Mouse (Mus musculus) midbrain, embryonic 10.5 days (tissue): Measurements from ENCODE around the gene Kctd18. TPM values are rescaled to one million over a fixed set of nuclear protein-coding genes. Genes with fewer than 3 reads are reported as not detected.
"Not testable (repeated sequence)": the region's sequence is repeated elsewhere in the genome, so short reads cannot be mapped to it uniquely, and the experiment has no call there.

Source experiments
- DNase-seq: peaks from one replicate; pipeline ENCODE4 v3.0.0-alpha.2; 2017; ENCODE audit warnings: low spot score
- H3K27ac ChIP-seq: fragments of 300-500 bp; sonication (generic); replicated peaks from 2 replicates; pipeline ENCODE4 v1.5.1; 2016; ENCODE audit warnings: mild to moderate bottlenecking
- H3K27me3 ChIP-seq: fragments of 300-500 bp; sonication (generic); 2 replicates; pipeline ENCODE4 v1.6.1; 2016; ENCODE audit warnings: low read depth, mild to moderate bottlenecking; ENCODE audit not compliant: poor library complexity, severe bottlenecking
- H3K36me3 ChIP-seq: fragments of 300-500 bp; sonication (generic); 2 replicates; pipeline ENCODE4 v1.6.1; 2016; ENCODE audit warnings: mild to moderate bottlenecking, moderate library complexity
- H3K4me1 ChIP-seq: fragments of 300-500 bp; sonication (generic); 2 replicates; pipeline ENCODE4 v1.6.1; 2016
- H3K4me3 ChIP-seq: fragments of 300-500 bp; sonication (generic); 2 replicates; pipeline ENCODE4 v1.5.1; 2016; ENCODE audit warnings: mild to moderate bottlenecking, moderate library complexity
- H3K9me3 ChIP-seq: fragments of 300-500 bp; sonication (generic); replicated peaks from 2 replicates; pipeline ENCODE4 v1.6.1; 2016; ENCODE audit warnings: mild to moderate bottlenecking
- WGBS: fragments of 180-500 bp; shearing (Covaris S2); methylation state at CpG from one replicate; pipeline ENCODE4 v1.1.7; 2016; 5-methylcytosine and 5-hydroxymethylcytosine counted together
- polyA plus RNA-seq: library from polyadenylated mRNA; unstranded; fragments of >200 nt; fragmentation: Nextera tagmentation; extraction: Ambion mirVana; gene quantifications from 2 replicates; pipeline ENCODE4 v1.2.1, GENCODE M21; 2016

Gene Kctd18
- polyA plus RNA-seq, 1 experiment from 2014 or later = 18.8 TPM

DNA sequence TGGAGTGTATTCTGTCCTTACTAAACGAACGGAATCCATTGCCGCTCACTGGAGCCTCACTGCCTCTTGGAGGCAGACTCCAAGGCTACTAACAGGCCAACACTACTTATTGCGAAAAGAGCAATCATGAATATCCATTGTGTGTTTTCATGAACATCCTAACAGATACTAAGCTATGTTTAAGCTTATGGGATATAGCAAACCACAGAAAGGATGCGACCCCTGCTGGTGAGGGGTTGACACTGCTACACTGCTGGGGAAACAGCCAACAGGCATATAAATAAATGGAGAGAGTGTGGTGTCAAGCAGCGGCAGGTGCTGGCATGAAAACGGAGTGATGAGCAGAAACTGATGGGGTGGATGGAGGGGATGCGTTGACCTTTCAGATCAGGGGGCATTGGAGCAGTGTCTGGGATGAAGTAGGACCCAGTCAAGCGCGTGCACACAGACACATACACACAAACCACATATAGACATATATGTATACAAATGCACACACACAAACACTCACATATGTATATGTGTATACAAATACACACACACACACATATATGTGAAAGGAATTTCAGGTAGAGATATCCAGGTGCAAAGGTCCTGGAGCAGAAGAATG lies 12.5 kb upstream of the Kctd18 start:
- Histone ChIP-seq H3K4me3 (no peak overlapping the region), H3K36me3 (peaks cover 2% of the 10 kb centered on the region), H3K9me3 (no peaks in the 10 kb centered on the region), H3K27me3 (no peaks in the 10 kb centered on the region), H3K27ac (no peak overlapping the region), H3K4me1 (peaks cover 13% of the 10 kb centered on the region)
- DNase-seq = peak; percentile 69
- whole genome bisulfite sequencing = 67% methylated on average over 10 of the region's 10 CpGs

DNA sequence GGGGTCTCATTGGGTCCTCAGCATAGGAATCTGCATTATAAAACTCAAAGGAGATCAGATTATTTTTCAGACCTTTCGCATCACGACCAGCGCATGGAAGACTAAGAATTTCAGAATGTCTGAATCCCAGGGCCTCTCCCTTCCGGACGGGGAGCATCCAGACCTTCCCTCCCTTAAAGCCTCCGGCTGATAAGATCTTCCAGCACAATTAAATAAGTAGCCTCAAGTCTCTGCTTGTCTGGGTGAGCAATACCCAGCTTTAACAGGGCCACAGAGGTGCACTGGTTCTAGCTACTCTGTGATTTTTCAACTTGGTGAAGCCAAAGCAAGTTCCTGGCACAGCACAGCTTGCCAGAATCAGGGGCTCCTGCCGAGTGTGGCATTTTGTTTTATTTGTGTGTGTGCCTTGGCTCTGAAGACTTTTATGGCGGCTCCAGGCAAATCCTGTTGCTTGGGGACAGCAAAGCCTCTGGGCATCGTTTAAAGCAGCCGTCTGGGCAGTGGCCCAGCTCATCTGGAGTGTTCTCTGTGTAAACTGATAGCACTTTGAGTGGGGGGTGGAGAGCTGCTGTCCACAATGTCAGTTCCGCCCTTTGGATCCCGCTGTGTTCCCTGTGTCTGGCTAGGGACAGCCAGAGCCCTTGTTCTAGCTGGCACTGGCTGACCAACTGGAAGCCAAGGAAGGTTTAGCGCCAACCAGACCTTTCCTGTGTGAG lies 11.6 kb upstream of the Kctd18 start:
- Histone ChIP-seq H3K9me3 (no peaks in the 10 kb centered on the region), H3K4me1 (peaks cover 13% of the 10 kb centered on the region), H3K36me3 (peaks cover 8% of the 10 kb centered on the region), H3K27ac (peak overlapping the region; percentile 33; the same call in 1 of the 2 replicates), H3K27me3 (no peaks in the 10 kb centered on the region), H3K4me3 (peak overlapping the region; percentile 30)
- 40% methylated on average over 13 of the region's 13 CpGs for WGBS
- DNase-seq = peak; percentile 19

DNA sequence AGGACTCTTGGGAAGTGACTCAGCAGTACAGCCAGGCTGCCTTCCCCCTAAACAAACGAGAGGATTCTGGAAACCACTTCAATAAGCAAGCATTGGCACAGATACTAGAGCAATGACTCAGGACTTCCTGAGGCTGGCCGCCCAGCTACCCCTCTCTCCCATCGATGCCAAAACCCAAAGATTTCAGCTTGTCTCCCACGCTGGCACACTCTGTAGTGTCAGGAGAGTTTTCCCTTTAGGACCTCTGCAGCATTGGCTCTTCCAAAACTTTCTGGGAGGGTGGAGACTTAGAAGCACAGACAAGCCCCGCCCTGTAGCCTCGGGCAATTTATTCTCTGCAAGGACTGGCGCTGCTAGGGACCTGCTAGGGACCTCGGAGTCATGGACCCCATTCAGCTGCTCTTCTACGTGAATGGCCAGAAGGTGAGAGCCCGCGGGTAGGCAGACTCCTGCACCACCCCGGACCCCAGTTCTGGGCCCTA lies 10.9 kb upstream of the Kctd18 start, which contains the start of gene Aox1:
TSS of gene Aox1 (plus strand) at position 296 of the 482 bp plus-strand sequence.
- Histone ChIP-seq H3K9me3 (no peaks in the 10 kb centered on the region), H3K36me3 (peaks cover 15% of the 10 kb centered on the region), H3K27ac (peak within 1 kb of the TSS; percentile 33; the same call in 1 of the 2 replicates), H3K4me3 (peak within 1 kb of the TSS; percentile 30), H3K27me3 (no peaks in the 10 kb centered on the region), H3K4me1 (peaks cover 13% of the 10 kb centered on the region)
- 16% methylated on average over 12 of the region's 12 CpGs for WGBS
- DNase-seq = peak; percentile 17

DNA sequence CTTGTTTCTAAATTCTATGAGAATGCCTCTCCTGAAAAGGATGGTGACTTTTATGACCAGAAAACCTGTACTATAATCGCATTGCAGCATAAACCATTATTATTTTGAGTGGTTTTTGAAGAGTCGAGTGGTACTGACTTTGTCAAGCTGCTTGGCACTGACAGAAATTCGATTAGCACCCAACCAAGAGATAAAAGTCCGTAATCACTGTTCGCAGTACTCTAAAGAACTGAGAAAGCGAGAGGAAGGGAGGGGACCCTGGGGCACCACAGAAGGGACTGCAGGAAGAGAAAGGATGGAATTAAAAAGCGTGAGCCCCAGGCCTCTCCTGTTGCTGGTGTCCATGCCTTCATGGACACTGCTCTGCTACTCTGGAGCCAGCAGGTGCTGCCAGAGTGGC lies 9.0 kb upstream of the Kctd18 start:
- peaks cover 13% of the 10 kb centered on the region for H3K4me1 ChIP-seq
- no peaks in the 10 kb centered on the region for H3K27me3 ChIP-seq
- 83% methylated on average over 7 of the region's 7 CpGs for WGBS
- H3K4me3 ChIP-seq = no peak overlapping the region
- H3K36me3 ChIP-seq = peaks cover 35% of the 10 kb centered on the region
- DNase-seq = no peak
- H3K27ac ChIP-seq = no peak overlapping the region
- H3K9me3 ChIP-seq = no peaks in the 10 kb centered on the region

DNA sequence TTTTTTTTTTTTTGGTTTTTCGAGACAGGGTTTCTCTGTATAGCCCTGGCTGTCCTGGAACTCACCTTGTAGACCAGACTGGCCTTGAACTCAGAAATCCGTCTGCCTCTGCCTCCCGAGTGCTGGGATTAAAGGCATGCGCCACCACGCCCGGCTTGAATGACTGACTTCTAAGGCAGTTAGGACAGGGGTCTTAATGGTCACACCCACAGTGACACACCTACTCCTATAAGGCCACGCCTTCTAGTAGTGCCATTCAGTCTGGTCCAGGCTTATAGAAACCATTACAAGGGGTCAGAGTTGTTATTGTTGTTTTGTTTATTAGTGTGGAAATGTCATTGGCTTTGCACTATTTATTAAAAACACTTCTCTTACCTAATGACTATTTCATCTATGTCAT lies 12.4 kb downstream of the Kctd18 start:
- H3K4me1 ChIP-seq, H3K9me3 ChIP-seq, H3K4me3 ChIP-seq, DNase-seq, H3K27ac ChIP-seq, H3K27me3 ChIP-seq: not testable (repeated sequence)
- H3K36me3 ChIP-seq = peaks cover 74% of the 10 kb centered on the region
- WGBS = 96% methylated on average over 6 of the region's 7 CpGs

DNA sequence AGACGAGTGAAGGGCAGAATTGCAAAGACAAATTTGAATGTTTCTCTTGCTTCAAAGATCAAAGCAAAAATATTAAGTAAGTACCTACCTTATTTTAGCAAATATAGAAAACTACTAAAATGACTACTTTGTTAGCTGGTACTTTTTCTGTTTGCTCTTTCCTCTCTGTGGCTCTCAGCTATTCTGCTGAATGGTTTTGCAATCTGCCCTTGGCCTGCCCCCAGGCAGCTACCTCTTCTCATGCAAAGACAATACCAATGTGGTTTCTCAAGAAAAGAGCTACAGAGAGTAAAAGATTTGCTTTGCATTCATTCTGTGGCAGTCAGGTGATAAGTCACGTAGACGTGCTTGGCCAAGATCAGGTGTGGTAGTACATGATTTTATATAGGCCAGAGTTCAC lies 20.6 kb downstream of the Kctd18 start:
- Histone ChIP-seq H3K36me3 (peaks cover 48% of the 10 kb centered on the region), H3K4me3 (no peak overlapping the region), H3K9me3 (no peaks in the 10 kb centered on the region), H3K27me3 (no peaks in the 10 kb centered on the region), H3K27ac (no peak overlapping the region), H3K4me1 (peaks cover 22% of the 10 kb centered on the region)
- 88% methylated on average over 3 of the region's 3 CpGs for WGBS
- no peak for DNase-seq

DNA sequence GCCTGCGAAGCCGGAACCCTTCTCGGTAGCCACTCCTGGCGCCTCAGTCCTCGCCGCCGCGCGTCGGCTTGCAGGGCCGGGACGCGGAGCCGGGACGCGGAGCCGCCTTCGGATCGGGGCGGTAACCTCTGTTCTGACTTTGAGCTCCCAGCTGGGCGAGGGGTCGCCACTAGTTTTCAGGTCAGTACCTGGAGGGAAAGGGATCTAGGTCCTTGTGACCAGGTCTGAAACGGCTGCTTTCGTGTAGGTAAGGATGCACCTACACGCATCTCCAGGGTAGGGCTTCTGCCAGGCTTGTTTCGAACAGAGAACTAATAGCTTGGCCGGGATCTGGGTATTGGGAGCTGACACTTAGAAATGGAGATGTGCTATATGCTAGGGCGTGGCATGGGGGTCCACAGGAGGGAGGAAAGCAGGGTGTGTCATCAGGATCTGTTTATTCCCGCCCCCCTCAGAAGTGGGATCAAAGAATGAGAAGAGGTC lies 22.6 kb downstream of the Kctd18 start:
- WGBS = under 1% methylated on average over 29 of the region's 29 CpGs
- H3K27me3 ChIP-seq = no peaks in the 10 kb centered on the region
- no peaks in the 10 kb centered on the region for H3K9me3 ChIP-seq
- peak overlapping the region; percentile 95 for H3K27ac ChIP-seq
- peak overlapping the region; percentile 78 for H3K4me3 ChIP-seq
- DNase-seq = no peak
- H3K36me3 ChIP-seq = peaks cover 29% of the 10 kb centered on the region
- peaks cover 22% of the 10 kb centered on the region for H3K4me1 ChIP-seq

DNA sequence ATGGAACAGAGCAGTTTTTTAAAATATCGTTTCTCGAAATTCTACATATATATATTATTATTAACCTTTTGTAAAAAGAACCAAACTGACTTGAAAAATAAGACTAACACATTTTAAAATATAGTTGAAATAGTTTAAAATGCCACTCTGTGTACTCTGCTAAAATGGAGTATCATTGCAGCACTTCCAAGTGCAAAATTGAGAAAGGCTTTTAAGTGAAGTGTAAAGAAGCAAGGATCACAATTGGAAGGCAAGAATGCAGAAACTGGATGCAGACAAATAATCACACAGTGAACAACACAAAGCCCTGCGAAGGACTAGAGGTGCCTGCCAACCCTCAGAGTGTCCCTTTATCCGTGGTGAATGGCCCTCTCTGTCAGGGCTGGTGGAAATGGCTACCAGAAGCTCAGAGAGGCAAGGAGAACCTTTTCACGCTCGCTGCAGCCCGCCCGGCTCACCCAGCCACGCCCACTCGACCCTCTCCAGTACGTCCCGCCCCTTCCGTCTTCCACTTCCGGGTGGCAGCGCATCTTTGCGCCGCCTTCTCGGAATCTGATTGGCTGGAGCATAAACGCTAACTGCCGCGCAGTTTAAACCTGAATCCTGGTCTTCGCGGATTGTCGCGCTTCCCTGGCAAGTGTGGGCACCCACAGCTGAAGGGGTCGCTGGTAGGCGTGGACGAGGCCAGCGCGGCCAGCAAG lies 23.2 kb downstream of the Kctd18 start, which contains the start of gene Sgo2a:
TSS of gene Sgo2a (plus strand) at position 540 of the 701 bp plus-strand sequence.
- H3K4me3 ChIP-seq = peak within 1 kb of the TSS; percentile 78
- peaks cover 22% of the 10 kb centered on the region for H3K4me1 ChIP-seq
- H3K9me3 ChIP-seq = no peaks in the 10 kb centered on the region
- H3K27ac ChIP-seq = peak within 1 kb of the TSS; percentile 95
- no peaks in the 10 kb centered on the region for H3K27me3 ChIP-seq
- DNase-seq = peak; percentile 97
- peaks cover 23% of the 10 kb centered on the region for H3K36me3 ChIP-seq
- 6% methylated on average over 30 of the region's 30 CpGs for WGBS

DNA sequence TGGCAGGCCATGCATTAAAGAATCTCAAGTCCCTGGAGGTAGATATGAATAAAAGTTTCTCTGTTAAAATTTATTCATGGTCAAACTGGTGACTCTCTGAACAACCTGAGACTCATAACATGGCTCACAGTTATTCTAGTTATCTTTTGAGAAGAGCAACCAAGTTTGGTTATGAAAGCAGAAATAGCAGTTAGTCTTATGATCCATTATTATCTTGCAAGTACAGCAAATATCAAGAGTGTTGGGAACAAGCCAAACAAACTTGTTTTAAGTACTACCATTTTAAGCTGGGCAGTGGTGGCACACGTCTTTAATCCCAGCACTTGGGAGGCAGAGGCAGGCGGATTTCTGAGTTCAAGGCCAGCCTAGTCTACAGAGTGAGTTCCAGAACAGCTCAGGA lies 27.5 kb downstream of the Kctd18 start:
- Histone ChIP-seq H3K4me3 (no peak overlapping the region), H3K27me3 (no peaks in the 10 kb centered on the region), H3K4me1 (peaks cover 8% of the 10 kb centered on the region), H3K9me3 (no peaks in the 10 kb centered on the region), H3K36me3 (no peaks in the 10 kb centered on the region), H3K27ac (no peak overlapping the region)
- no peak for DNase-seq
- 80% methylated on average over 2 of the region's 2 CpGs for WGBS

DNA sequence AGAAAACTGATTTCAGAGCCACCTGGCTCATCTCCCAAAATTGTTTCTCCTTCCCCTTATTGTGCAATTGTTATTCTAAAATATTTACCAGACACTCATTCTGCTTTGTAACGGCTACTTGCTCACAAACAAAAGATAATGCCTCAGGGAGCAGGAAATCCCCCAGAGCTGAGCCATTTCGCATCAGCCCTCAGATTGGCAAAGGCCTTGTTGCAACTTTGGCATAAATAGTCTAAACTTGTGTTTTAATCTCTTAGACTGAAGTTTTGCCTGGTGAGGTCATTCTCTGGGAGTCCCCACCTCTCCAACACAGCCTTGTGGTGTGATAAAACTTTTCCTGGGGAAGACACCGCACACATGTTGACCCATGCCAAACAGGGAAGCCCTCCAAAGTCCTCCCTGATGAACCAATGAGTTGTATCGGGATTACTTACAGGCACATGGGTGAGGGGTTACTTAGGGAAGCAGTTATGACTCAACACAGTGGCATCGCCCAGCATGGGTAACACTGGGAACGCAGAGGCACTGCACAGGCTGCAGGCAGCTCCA lies 29.6 kb downstream of the Kctd18 start:
- H3K27me3 ChIP-seq = no peaks in the 10 kb centered on the region
- 62% methylated on average over 6 of the region's 6 CpGs for WGBS

DNA sequence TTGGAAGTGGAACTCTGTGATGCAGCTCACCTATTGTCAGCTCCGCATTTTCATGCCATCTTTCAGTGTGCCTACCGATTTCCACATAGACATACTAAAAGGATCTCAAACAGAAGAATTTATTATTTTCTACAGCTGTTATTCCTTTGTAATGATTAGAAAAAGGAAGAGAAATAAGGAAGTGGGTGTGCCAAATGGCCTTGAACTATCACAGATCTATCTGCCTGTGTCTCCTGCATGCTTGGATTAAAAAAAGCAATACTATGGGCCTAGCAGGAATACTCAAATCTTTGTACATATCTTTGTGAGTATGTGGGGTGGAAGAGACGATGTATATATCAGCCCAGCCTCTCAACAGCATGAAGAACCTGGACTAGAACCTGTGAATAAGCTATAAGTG lies 41.9 kb downstream of the Kctd18 start:
- no peaks in the 10 kb centered on the region for H3K4me1 ChIP-seq
- WGBS = 89% methylated on average over 3 of the region's 3 CpGs
- DNase-seq = no peak
- no peak overlapping the region for H3K27ac ChIP-seq
- no peaks in the 10 kb centered on the region for H3K36me3 ChIP-seq
- H3K4me3 ChIP-seq = no peak overlapping the region
- no peaks in the 10 kb centered on the region for H3K27me3 ChIP-seq
- H3K9me3 ChIP-seq = no peaks in the 10 kb centered on the region

More for the DNA sequence above, 29.6 kb downstream of the Kctd18 start:
- Histone ChIP-seq H3K4me3 (no peak overlapping the region), H3K27ac (0 out of 2 replicates have a peak overlapping the region, but pooled peaks have one; percentile 23), H3K9me3 (no peaks in the 10 kb centered on the region), H3K36me3 (no peaks in the 10 kb centered on the region), H3K4me1 (peaks cover 7% of the 10 kb centered on the region)
- DNase-seq = no peak

DNA sequence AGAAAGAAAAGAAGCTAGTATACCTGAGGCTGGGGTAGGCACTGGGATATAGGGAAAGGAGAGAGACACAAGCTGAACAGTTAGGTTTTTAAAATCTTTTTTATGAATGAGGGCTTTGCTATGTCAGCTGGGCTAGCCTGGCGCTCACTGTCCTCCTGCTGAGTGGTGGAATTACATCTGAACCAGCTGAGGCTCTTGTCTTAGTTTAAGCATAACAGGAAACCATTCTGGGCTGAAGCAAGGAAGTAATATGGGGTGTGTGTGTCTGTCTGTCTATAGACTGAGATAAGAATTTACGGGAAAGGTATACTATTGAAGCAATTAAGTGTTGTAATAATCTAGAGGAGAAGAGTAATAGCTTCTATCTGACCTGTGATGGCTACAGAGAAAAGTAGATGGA lies 47.2 kb downstream of the Kctd18 start:
- DNase-seq = no peak
- H3K4me3 ChIP-seq = no peak overlapping the region
- H3K27ac ChIP-seq = no peak overlapping the region
- H3K9me3 ChIP-seq = no peaks in the 10 kb centered on the region
- H3K4me1 ChIP-seq = peaks cover 15% of the 10 kb centered on the region
- H3K36me3 ChIP-seq = peaks cover 5% of the 10 kb centered on the region
- no peaks in the 10 kb centered on the region for H3K27me3 ChIP-seq
- 85% methylated on average over 2 of the region's 2 CpGs for WGBS
